ENCODE assay signal across 8 mouse cellular contexts in the genomic region with DNA sequence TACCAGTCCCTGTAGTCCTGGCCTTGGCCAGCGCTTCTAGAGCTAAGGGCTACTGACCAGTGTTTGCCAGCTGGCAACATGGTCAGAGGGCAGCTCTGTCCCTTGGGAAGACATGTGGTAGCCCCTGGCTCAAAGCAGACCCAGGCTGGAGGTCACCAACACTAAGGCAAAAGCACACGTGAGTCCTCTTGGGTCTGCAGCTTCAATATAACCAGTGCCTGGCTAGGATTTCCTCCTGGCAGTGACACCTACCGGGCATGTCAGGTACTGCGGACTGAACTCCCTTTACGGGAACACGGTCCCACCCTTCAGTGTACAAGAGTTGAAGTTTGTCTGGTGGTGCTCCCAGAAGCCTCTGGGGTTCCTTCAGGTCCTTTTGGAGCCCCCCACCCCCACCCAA. TPM values are rescaled to one million over a fixed set of nuclear protein-coding genes. Genes with fewer than 3 reads are reported as not detected.
DNase-seq lines count a peak whose midpoint lies in the region; ATAC-seq and TF ChIP-seq lines count a peak whose summit lies in the region.

No protein-coding gene starts in this region.

- no peak overlapping the region for H3K4me2 ChIP-seq in heart, embryonic 12.5 days
- no peak overlapping the region for H3K4me2 ChIP-seq in limb, embryonic 11.5 days (ENCODE audit: low read depth, severe bottlenecking)

- ATAC-seq in heart, embryonic 12.5 days (ENCODE audit: insufficient number of reproducible peaks, low FRiP score): no peak
- no peak for ATAC-seq in limb, embryonic 11.5 days (ENCODE audit: insufficient number of reproducible peaks, low FRiP score, low TSS enrichment, low read depth)
- ATAC-seq in monocyte, adult 5-6 weeks (replicated peaks; ENCODE audit: insufficient number of reproducible peaks, low FRiP score, low TSS enrichment, poor library complexity, severe bottlenecking): peak; percentile 67

- TF ChIP-seq POLR2A in kidney, adult 2 months (IDR thresholded peaks at IDR 0.05; ENCODE audit: low read depth, low read length): no peak

- peak; percentile 97 for TF ChIP-seq CTCF in kidney, adult 2 months (conservative IDR thresholded peaks at IDR 0.05; ENCODE audit: insufficient read depth, insufficient read length, low read depth, low read length)

- WGBS in heart, embryonic 12.5 days: 15% methylated on average over 6 of the region's 6 CpGs
- WGBS in kidney, adult 2 months: 10% methylated on average over 6 of the region's 6 CpGs
- 15% methylated on average over 6 of the region's 6 CpGs for WGBS in limb, embryonic 11.5 days

- no peak overlapping the region for H3K4me3 ChIP-seq in heart, embryonic 12.5 days
- no peak overlapping the region for H3K4me3 ChIP-seq in kidney, adult 2 months (ENCODE audit: insufficient read depth, low read depth, low read length)
- H3K4me3 ChIP-seq in limb, embryonic 11.5 days (ENCODE audit: low read depth, low read length): no peak overlapping the region

- no peaks in the 10 kb centered on the region for H3K9me3 ChIP-seq in heart, embryonic 12.5 days (replicated peaks)
- no peaks in the 10 kb centered on the region for H3K9me3 ChIP-seq in limb, embryonic 11.5 days (ENCODE audit: control insufficient read depth, low read length)

- H3K27me3 ChIP-seq in heart, embryonic 12.5 days (replicated peaks): peaks cover 67% of the 10 kb centered on the region
- H3K27me3 ChIP-seq in kidney, adult 2 months (replicated peaks; ENCODE audit: control insufficient read depth, insufficient read depth, low read length): no peaks in the 10 kb centered on the region
- no peaks in the 10 kb centered on the region for H3K27me3 ChIP-seq in limb, embryonic 11.5 days (ENCODE audit: control insufficient read depth, insufficient read depth, low read length)

- H3K4me1 ChIP-seq in heart, embryonic 12.5 days (replicated peaks): peaks cover 4% of the 10 kb centered on the region
- no peaks in the 10 kb centered on the region for H3K4me1 ChIP-seq in kidney, adult 2 months (ENCODE audit: control insufficient read depth, insufficient read depth, low read length)
- no peaks in the 10 kb centered on the region for H3K4me1 ChIP-seq in limb, embryonic 11.5 days (ENCODE audit: control insufficient read depth, insufficient read depth, low read length)

- no peak overlapping the region for H3K27ac ChIP-seq in heart, embryonic 12.5 days (ENCODE audit: poor library complexity, severe bottlenecking)
- H3K27ac ChIP-seq in kidney, adult 2 months (ENCODE audit: insufficient read depth, low read depth, low read length): no peak overlapping the region
- H3K27ac ChIP-seq in limb, embryonic 11.5 days (replicated peaks; ENCODE audit: low read depth, low read length): no peak overlapping the region

- DNase-seq in heart, adult 18-20 months: peak; percentile 88 to 95
- peak; percentile 88 to 93 for DNase-seq in cerebellum, postnatal 25 days
- DNase-seq in gastrocnemius, adult 8-10 months (ENCODE audit: low spot score in 2 of 2): peak; percentile 80 to 85
- peak; percentile 93 for DNase-seq in kidney, adult 2 months
- DNase-seq in limb, embryonic 11.5 days (ENCODE audit: low spot score): peak; percentile 93
- peak; percentile 62 to 72 for DNase-seq in spleen, postnatal 14 days (ENCODE audit: low spot score in 2 of 2)

- H3K9ac ChIP-seq in heart, embryonic 12.5 days: no peak overlapping the region
- no peak overlapping the region for H3K9ac ChIP-seq in limb, embryonic 11.5 days (ENCODE audit: low read length)

- no peaks in the 10 kb centered on the region for H3K36me3 ChIP-seq in heart, embryonic 12.5 days
- H3K36me3 ChIP-seq in kidney, adult 2 months (ENCODE audit: control insufficient read depth, insufficient read depth, low read length): no peaks in the 10 kb centered on the region
- no peaks in the 10 kb centered on the region for H3K36me3 ChIP-seq in limb, embryonic 11.5 days (ENCODE audit: control insufficient read depth, insufficient read depth, low read length)

RNA-seq across cellular contexts. Expression of gene Slc7a10, which starts 16.8 kb away (rescaled TPM):
- total RNA-seq in heart, adult 18-20 months (2021): 1 to 10 TPM in 1 of 2 experiments, under 1 TPM in 1; 0.35 to 1.1 TPM
- 1.1 and 1.3 TPM in 2 replicates for polyA plus RNA-seq in heart, embryonic 12.5 days (2016; fragmentation: Nextera tagmentation; extraction: Ambion mirVana)
- 1 to 10 TPM in 3 of 4 experiments, under 1 TPM in 1; 0.82 to 3.1 (median 1.9) TPM for total RNA-seq in gastrocnemius, adult 8-10 months (2022)
- 2.5 and 7.0 TPM in 2 replicates for polyA plus RNA-seq in kidney, adult 2 months (2012; rRNA removed)
- 0.16 TPM in 1 of 2 replicates, not detected in the other for polyA plus RNA-seq in limb, embryonic 11.5 days (2014; fragmentation: Nextera tagmentation; extraction: Ambion mirVana)
- not detected in 3 replicates for total RNA-seq in monocyte, adult 5-6 weeks (2017)

RNA-seq across cellular contexts. Expression of gene Lrp3, which starts 46.0 kb away (rescaled TPM):
- total RNA-seq in heart, adult 18-20 months (2021): 1 to 10 TPM; 7.4 to 9.4 TPM
- 1.6 and 1.7 TPM in 2 replicates for polyA plus RNA-seq in heart, embryonic 12.5 days (2016; fragmentation: Nextera tagmentation; extraction: Ambion mirVana)
- 1 to 10 TPM; 5.0 to 6.0 (median 5.3) TPM for total RNA-seq in gastrocnemius, adult 8-10 months (2022)
- 19.7 and 22.6 TPM in 2 replicates for polyA plus RNA-seq in kidney, adult 2 months (2012; rRNA removed)
- 8.2 and 9.8 TPM in 2 replicates for polyA plus RNA-seq in limb, embryonic 11.5 days (2014; fragmentation: Nextera tagmentation; extraction: Ambion mirVana)
- not detected in 3 replicates for total RNA-seq in monocyte, adult 5-6 weeks (2017)

RNA-seq across cellular contexts. Expression of gene Cebpa, which starts 50.2 kb away (rescaled TPM):
- total RNA-seq in heart, adult 18-20 months (2021): 10 to 100 TPM in 1 of 2 experiments, 1 to 10 TPM in 1; 8.0 to 22.5 TPM
- 0.64 and 0.92 TPM in 2 replicates for polyA plus RNA-seq in heart, embryonic 12.5 days (2016; fragmentation: Nextera tagmentation; extraction: Ambion mirVana)
- 10 to 100 TPM in 1 of 4 experiments, 1 to 10 TPM in 3; 3.0 to 10.9 (median 6.4) TPM for total RNA-seq in gastrocnemius, adult 8-10 months (2022)
- 41.6 and 55.2 TPM in 2 replicates for polyA plus RNA-seq in kidney, adult 2 months (2012; rRNA removed)
- polyA plus RNA-seq in limb, embryonic 11.5 days (2014; fragmentation: Nextera tagmentation; extraction: Ambion mirVana): 0.58 and 0.67 TPM in 2 replicates
- 9.3 to 16.4 TPM (median 10.3 TPM) in 3 replicates for total RNA-seq in monocyte, adult 5-6 weeks (2017)
